Mouse (Mus musculus) E14TG2a.4 (cell line): ENCODE data around the gene Tmem199.

Source experiments
- H3K27me3 ChIP-seq: 2 replicates; pipeline ENCODE4 v1.6.1; 2014; ENCODE audit warnings: low read length, control low read depth; ENCODE audit not compliant: insufficient read depth
- H3K36me3 ChIP-seq: 2 replicates; pipeline ENCODE4 v1.6.1; 2014; ENCODE audit warnings: low read length, control low read depth; ENCODE audit not compliant: insufficient read depth
- H3K4me1 ChIP-seq: replicated peaks from 2 replicates; pipeline ENCODE4 v1.6.1; 2014; ENCODE audit warnings: low read depth, low read length, control low read depth
- H3K4me3 ChIP-seq: replicated peaks from 2 replicates; pipeline ENCODE4 v1.5.1; 2014; ENCODE audit warnings: mild to moderate bottlenecking, low read length
- H3K9me3 ChIP-seq: 2 replicates; pipeline ENCODE4 v1.6.1; 2014; ENCODE audit warnings: low read length, control low read depth
- CTCF ChIP-seq: conservative IDR thresholded peaks from 2 replicates; pipeline ENCODE4 v1.5.1; 2014; ENCODE audit warnings: low read length
- NANOG ChIP-seq: IDR thresholded peaks from 2 replicates; pipeline ENCODE4 v1.6.1; 2014; ENCODE audit warnings: borderline replicate concordance, low read length, mixed read lengths
- POU5F1 ChIP-seq: IDR thresholded peaks from 2 replicates; pipeline ENCODE4 v1.6.1; 2014; ENCODE audit warnings: low read length, borderline replicate concordance

The Tmem199 gene

GRCm38 (mm10) chr11:78458740-78459139 is 53.2 kb downstream of the Tmem199 start:
- Histone ChIP-seq H3K4me3 (no peak overlapping the region), H3K36me3 (no peaks in the 10 kb centered on the region), H3K9me3 (no peaks in the 10 kb centered on the region), H3K27me3 (peaks cover 3% of the 10 kb centered on the region; the same call in 1 of the 2 replicates), H3K4me1 (peaks cover 38% of the 10 kb centered on the region)
- TF ChIP-seq NANOG: no peak
- TF ChIP-seq CTCF: no peak
- TF ChIP-seq POU5F1: no peak
